Comparison of ENCODE assay signal across 15 mouse cellular contexts in the genomic region with DNA sequence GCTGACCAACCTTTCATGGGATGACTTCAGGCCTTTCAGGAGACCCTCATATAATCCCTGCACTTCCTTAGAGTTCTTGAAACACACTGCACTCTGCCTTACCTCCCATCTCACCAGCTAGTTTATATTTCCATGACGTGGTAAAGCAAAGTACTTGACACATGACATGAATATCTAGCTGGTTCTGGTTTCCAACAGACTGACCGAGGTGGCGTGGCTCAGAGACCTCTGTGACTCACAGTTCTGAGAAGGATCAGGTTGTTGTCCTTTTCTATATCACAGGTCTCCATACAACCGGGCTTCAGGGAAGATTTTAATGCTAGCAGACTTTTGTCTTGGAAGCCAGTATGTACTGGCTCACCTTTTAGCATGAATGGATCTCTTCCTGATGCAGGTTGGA.
"Had no signal": no experiment of that assay in that cellular context is flagged by ENCODE, and none has a peak within 500 bp of the region (broad histone marks: within the 10 kb centered on the region; RNA-seq: fewer than 3 reads in every experiment).

No protein-coding gene starts in this region.

- H3K27me3 ChIP-seq: limb, embryonic 12.5 days; liver, embryonic 13.5 days; lung, embryonic 15.5 days; megakaryocyte, embryonic 14.5 days; neural tube, embryonic 12.5 days had no signal

- H3K9me3 ChIP-seq: limb, embryonic 12.5 days; liver, embryonic 13.5 days; lung, embryonic 15.5 days; megakaryocyte, embryonic 14.5 days; neural tube, embryonic 12.5 days had no signal

- ATAC-seq: intestine, postnatal 0 days; liver, postnatal 0 days had no signal

- DNase-seq: kidney, postnatal 14 days; liver; liver, embryonic 13.5 days; liver, postnatal 0 days; lung, postnatal 14 days; midbrain, embryonic 14.5 days; thymus, adult 18-20 months; thymus, postnatal 14 days had no signal

- H3K36me3 ChIP-seq: limb, embryonic 12.5 days; liver, embryonic 13.5 days; lung, embryonic 15.5 days; neural tube, embryonic 12.5 days had no signal

- H3K4me1 ChIP-seq: limb, embryonic 12.5 days; liver, embryonic 13.5 days; lung, embryonic 15.5 days; neural tube, embryonic 12.5 days had no signal

- H3K9ac ChIP-seq: limb, embryonic 12.5 days; liver, embryonic 13.5 days; liver, postnatal 0 days; lung, embryonic 15.5 days; neural tube, embryonic 12.5 days had no signal

- H3K27ac ChIP-seq: layer of hippocampus, adult 2 months; limb, embryonic 12.5 days; liver, embryonic 13.5 days; lung, embryonic 15.5 days; macrophage; neural tube, embryonic 12.5 days had no signal

- H3K4me2 ChIP-seq: limb, embryonic 12.5 days; liver, embryonic 13.5 days; lung, embryonic 15.5 days; neural tube, embryonic 12.5 days had no signal

- H3K4me3 ChIP-seq: layer of hippocampus, adult 2 months; limb, embryonic 12.5 days; liver, embryonic 13.5 days; lung, embryonic 15.5 days; megakaryocyte, embryonic 14.5 days; neural tube, embryonic 12.5 days had no signal
